Comparison of ENCODE assay signal across 27 mouse cellular contexts in genomic region chr4:129254571-129254970, GRCm38 (mm10). TPM values are rescaled to one million over a fixed set of nuclear protein-coding genes. Genes with fewer than 3 reads are reported as not detected.
"Had no signal": no experiment of that assay in that cellular context is flagged by ENCODE, and none has a peak within 500 bp of the region (broad histone marks: within the 10 kb centered on the region; RNA-seq: fewer than 3 reads in every experiment).

No protein-coding gene starts in this region.

- H3K4me2 ChIP-seq: limb, embryonic 12.5 days; limb, embryonic 13.5 days; limb, embryonic 15.5 days; liver, embryonic 11.5 days; liver, embryonic 12.5 days; liver, embryonic 13.5 days; liver, embryonic 15.5 days; lung, embryonic 14.5 days; lung, embryonic 15.5 days; midbrain, embryonic 11.5 days; midbrain, embryonic 12.5 days; midbrain, embryonic 13.5 days; midbrain, embryonic 15.5 days; neural tube, embryonic 12.5 days had no signal

- H3K27me3 ChIP-seq: megakaryocyte, embryonic 14.5 days had no signal

- H3K36me3 ChIP-seq: limb, embryonic 10.5 days; limb, embryonic 12.5 days; limb, embryonic 13.5 days; limb, embryonic 15.5 days; liver, embryonic 12.5 days; liver, embryonic 13.5 days; liver, embryonic 15.5 days; lung, embryonic 15.5 days; midbrain, embryonic 10.5 days; midbrain, embryonic 12.5 days; midbrain, embryonic 13.5 days; midbrain, embryonic 15.5 days; neural tube, embryonic 12.5 days had no signal

- H3K4me3 ChIP-seq: limb, embryonic 10.5 days; limb, embryonic 12.5 days; limb, embryonic 13.5 days; limb, embryonic 15.5 days; liver, embryonic 12.5 days; liver, embryonic 13.5 days; liver, embryonic 15.5 days; lung, embryonic 15.5 days; megakaryocyte, embryonic 14.5 days; midbrain, embryonic 10.5 days; midbrain, embryonic 12.5 days; midbrain, embryonic 13.5 days; midbrain, embryonic 15.5 days; neural tube, embryonic 12.5 days had no signal

- DNase-seq: left cerebral cortex, postnatal 4 days; liver; liver, embryonic 13.5 days; liver, postnatal 0 days; lung, adult 18-20 months; lung, adult 2 months; lung, embryonic 14.5 days; lung, postnatal 10 days; lung, postnatal 14 days; lung, postnatal 36 days; lung, postnatal 4 days; midbrain, embryonic 14.5 days had no signal

RNA-seq across cellular contexts. Expression of gene Sync, which starts 32.8 kb away (rescaled TPM):
- polyA plus RNA-seq: liver, postnatal 0 days had no signal
